22 mouse cellular contexts compared by ENCODE assay signal in genomic region chr10:58386997-58387396, GRCm38 (mm10). TPM values are rescaled to one million over a fixed set of nuclear protein-coding genes. Genes with fewer than 3 reads are reported as not detected.
DNase-seq lines count a peak whose midpoint lies in the region; ATAC-seq and TF ChIP-seq lines count a peak whose summit lies in the region.
"Had no signal": no experiment of that assay in that cellular context is flagged by ENCODE, and none has a peak within 500 bp of the region (broad histone marks: within the 10 kb centered on the region; RNA-seq: fewer than 3 reads in every experiment).

No protein-coding gene starts in this region.

- intact Hi-C loops in left cerebral cortex, adult 2 months (cut with DNase I): no loop called here

- no peak for TF ChIP-seq CTCF in left cerebral cortex, adult 2 months (IDR thresholded peaks at IDR 0.05)
- TF ChIP-seq CTCF in lung, postnatal 0 days (IDR thresholded peaks at IDR 0.05): no peak
- TF ChIP-seq CTCF in cortical plate, adult 2 months (IDR thresholded peaks at IDR 0.05; ENCODE audit: extremely low read depth, insufficient read depth, low read length): no peak

- no peaks in the 10 kb centered on the region for H3K9me3 ChIP-seq in lung, postnatal 0 days (ENCODE audit: low read length)
- H3K9me3 ChIP-seq: embryonic facial prominence, embryonic 15.5 days; forebrain, embryonic 10.5 days; heart, embryonic 13.5 days; hindbrain, embryonic 12.5 days had no signal

- H3K9ac ChIP-seq in lung, postnatal 0 days (replicated peaks; ENCODE audit: low read depth): no peak overlapping the region
- H3K9ac ChIP-seq: embryonic facial prominence, embryonic 15.5 days; heart, embryonic 13.5 days; hindbrain, embryonic 12.5 days had no signal

- H3K27me3 ChIP-seq in lung, postnatal 0 days (replicated peaks; ENCODE audit: insufficient read depth, low read length): no peaks in the 10 kb centered on the region
- H3K27me3 ChIP-seq: CH12.LX; embryonic facial prominence, embryonic 15.5 days; heart, embryonic 13.5 days; hindbrain, embryonic 12.5 days; Patski had no signal

- H3K36me3 ChIP-seq in lung, postnatal 0 days (ENCODE audit: insufficient read depth, low read length): no peaks in the 10 kb centered on the region
- H3K36me3 ChIP-seq: embryonic facial prominence, embryonic 15.5 days; forebrain, embryonic 10.5 days; heart, embryonic 13.5 days; hindbrain, embryonic 12.5 days had no signal

- ATAC-seq in lung, postnatal 0 days: peak; percentile 80
- ATAC-seq: activated CD4-positive, CD25-positive, alpha-beta regulatory T cell, adult 4 months; forebrain, embryonic 14.5 days; Patski had no signal

- TF ChIP-seq EP300 in lung, postnatal 0 days (IDR thresholded peaks at IDR 0.05): peak; percentile 77

- H3K4me3 ChIP-seq in left cerebral cortex, adult 2 months: no peak overlapping the region
- no peak overlapping the region for H3K4me3 ChIP-seq in lung, postnatal 0 days (ENCODE audit: low read depth, low read length)
- no peak overlapping the region for H3K4me3 ChIP-seq in cortical plate, adult 2 months (ENCODE audit: insufficient read depth, low read length)
- H3K4me3 ChIP-seq: embryonic facial prominence, embryonic 15.5 days; erythroblast, embryonic 14.5 days; forebrain, embryonic 10.5 days; heart, embryonic 13.5 days; hindbrain, embryonic 12.5 days had no signal

- H3K4me1 ChIP-seq in lung, postnatal 0 days (ENCODE audit: insufficient read depth, low read depth, low read length): peaks cover 7% of the 10 kb centered on the region; the same call in 1 of the 2 replicates
- H3K4me1 ChIP-seq in cortical plate, adult 2 months (ENCODE audit: control insufficient read depth, insufficient read depth, low read length): peaks cover 21% of the 10 kb centered on the region

- no peak for TF ChIP-seq POLR2A in cortical plate, adult 2 months (IDR thresholded peaks at IDR 0.05; ENCODE audit: extremely low read depth, insufficient read depth, low read length)

- WGBS in lung, postnatal 0 days: 60% methylated on average over 3 of the region's 3 CpGs

- no peak overlapping the region for H3K4me2 ChIP-seq in lung, postnatal 0 days (replicated peaks; ENCODE audit: low read depth, low read length)
- H3K4me2 ChIP-seq: embryonic facial prominence, embryonic 15.5 days; heart, embryonic 13.5 days; hindbrain, embryonic 12.5 days had no signal

- peak overlapping the region; percentile 47; the same call in 1 of the 2 replicates for H3K27ac ChIP-seq in left cerebral cortex, adult 2 months
- H3K27ac ChIP-seq in lung, postnatal 0 days (ENCODE audit: low read length): peak overlapping the region; percentile 57
- H3K27ac ChIP-seq in cortical plate, adult 2 months (ENCODE audit: insufficient read depth, low read length): peak overlapping the region; percentile 35
- H3K27ac ChIP-seq: embryonic facial prominence, embryonic 15.5 days; forebrain, embryonic 10.5 days; heart, embryonic 13.5 days; hindbrain, embryonic 12.5 days had no signal

- no peak for DNase-seq in left cerebral cortex, adult 2 months (ENCODE audit: extremely low spot score in 1 of 2, low spot score in 2 of 2)
- DNase-seq in left cerebral cortex, adult 8-10 months (ENCODE audit: low spot score in 2 of 2): no peak
- peak; percentile 90 for DNase-seq in lung, postnatal 0 days (ENCODE audit: low spot score)
- DNase-seq in lung, postnatal 14 days: no peak
- DNase-seq in lung, postnatal 36 days: peak; percentile 53
- DNase-seq in thymus, postnatal 0 days (ENCODE audit: low spot score): no peak
- DNase-seq: adrenal gland, postnatal 14 days; cerebellum, adult 11-12 months; cerebellum, adult 9-10 months; cerebellum, postnatal 25 days; gastrocnemius, postnatal 36 days; heart, postnatal 4 days had no signal

RNA-seq across cellular contexts. Expression of gene Ranbp2, which starts 59.7 kb away (rescaled TPM):
- 10 to 100 TPM; 92.3 to 96.3 TPM for total RNA-seq in left cerebral cortex, adult 2 months (2021)
- total RNA-seq in left cerebral cortex, adult 8-10 months (2022): 10 to 100 TPM; 78.0 to 92.2 (median 85.1) TPM
- 12.6 and 15.3 TPM in 2 replicates for polyA plus RNA-seq in lung, postnatal 0 days (2015; fragmentation: Nextera tagmentation; extraction: Ambion mirVana)
- polyA plus RNA-seq in cortical plate, adult 2 months (2012; rRNA removed): 18.1 TPM in 2 replicates
- 19.3 and 21.8 TPM in 2 replicates for polyA plus RNA-seq in thymus, postnatal 0 days (2015; fragmentation: Nextera tagmentation; extraction: Ambion mirVana)

Comparison
In these comparisons a context has a peak if more than half of its experiments do, and no peak if none do; other contexts are left out.
1. DNase-seq: peak in lung, postnatal 0 days (single experiment) and lung, postnatal 36 days (single experiment); none in left cerebral cortex, adult 2 months (0 of 2), left cerebral cortex, adult 8-10 months (0 of 2), lung, postnatal 14 days (single experiment) and thymus, postnatal 0 days (single experiment).
2. Peak in every context shown above with its lines, with median percentiles within 50 percentile points of each other: H3K27ac ChIP-seq.